Mouse (Mus musculus): ENCODE results near the gene Rtn4rl1. TPM values are rescaled to one million over a fixed set of nuclear protein-coding genes. Genes with fewer than 3 reads are reported as not detected.
A peak's percentile ranks its signal among the peaks of the same experiment; 100 is the strongest.

Gene Rtn4rl1
- polyA plus RNA-seq, 1 experiment: 0.96 TPM

DNA sequence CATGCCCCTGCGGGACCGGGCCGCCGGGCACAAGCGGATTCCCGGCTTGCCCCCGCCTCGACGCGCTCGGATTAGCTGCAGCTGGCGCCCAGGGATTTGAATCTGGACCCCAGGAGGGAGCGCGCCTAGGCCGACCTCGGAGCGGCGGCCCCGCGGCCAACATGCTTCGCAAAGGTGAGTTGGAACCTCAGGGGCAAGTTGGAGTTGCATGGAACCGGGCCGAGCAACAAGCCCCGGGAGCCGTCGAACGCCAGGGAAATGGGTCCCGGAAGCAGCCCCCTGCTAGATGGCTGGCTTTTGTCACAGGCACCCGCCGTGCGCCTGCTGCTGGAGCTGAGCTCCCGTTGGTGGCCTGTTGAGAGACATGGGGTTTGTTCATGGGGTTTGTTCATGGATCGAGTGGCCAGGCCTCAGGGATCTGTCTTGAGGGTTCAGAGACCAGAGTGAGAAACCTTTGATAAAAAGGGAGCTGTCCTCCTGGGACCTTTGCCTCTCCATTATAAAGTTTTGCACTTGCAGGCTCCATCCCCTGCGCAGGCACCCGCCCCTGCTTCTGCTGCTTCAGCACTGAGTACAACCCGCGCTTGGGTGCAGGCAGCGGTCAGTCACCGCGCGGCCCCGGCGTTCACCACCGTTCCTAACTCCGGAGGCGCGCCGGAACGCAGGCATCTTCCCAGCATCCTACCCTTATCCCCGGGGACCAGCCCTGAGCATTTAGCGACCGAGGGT is 702 bp downstream of the Rtn4rl1 start:
- H3K9ac ChIP-seq (ENCODE audit: low read depth, poor library complexity, severe bottlenecking): peak overlapping the region; percentile 81
- no peak for TF ChIP-seq POLR2A (IDR thresholded peaks at IDR 0.05; ENCODE audit: insufficient read depth, low read length)
- TF ChIP-seq CTCF (IDR thresholded peaks at IDR 0.05; ENCODE audit: low read depth, low read length): no peak
- peaks cover 7% of the 10 kb centered on the region; the same call in 1 of the 2 replicates for H3K27me3 ChIP-seq (ENCODE audit: control insufficient read depth, insufficient read depth, low read length, poor library complexity, severe bottlenecking)
- no peak overlapping the region for H3K27ac ChIP-seq (ENCODE audit: insufficient read depth, low read length)
- no peaks in the 10 kb centered on the region for H3K9me3 ChIP-seq (replicated peaks; ENCODE audit: control insufficient read depth, insufficient read depth, low read length, poor library complexity, severe bottlenecking)
- peak overlapping the region; percentile 70 for H3K4me3 ChIP-seq (ENCODE audit: low read depth, low read length)
- peaks cover 2% of the 10 kb centered on the region for H3K4me1 ChIP-seq (ENCODE audit: control insufficient read depth, insufficient read depth, low read length)
- no peaks in the 10 kb centered on the region for H3K36me3 ChIP-seq (ENCODE audit: control insufficient read depth, insufficient read depth, low read length, poor library complexity, severe bottlenecking)

DNA sequence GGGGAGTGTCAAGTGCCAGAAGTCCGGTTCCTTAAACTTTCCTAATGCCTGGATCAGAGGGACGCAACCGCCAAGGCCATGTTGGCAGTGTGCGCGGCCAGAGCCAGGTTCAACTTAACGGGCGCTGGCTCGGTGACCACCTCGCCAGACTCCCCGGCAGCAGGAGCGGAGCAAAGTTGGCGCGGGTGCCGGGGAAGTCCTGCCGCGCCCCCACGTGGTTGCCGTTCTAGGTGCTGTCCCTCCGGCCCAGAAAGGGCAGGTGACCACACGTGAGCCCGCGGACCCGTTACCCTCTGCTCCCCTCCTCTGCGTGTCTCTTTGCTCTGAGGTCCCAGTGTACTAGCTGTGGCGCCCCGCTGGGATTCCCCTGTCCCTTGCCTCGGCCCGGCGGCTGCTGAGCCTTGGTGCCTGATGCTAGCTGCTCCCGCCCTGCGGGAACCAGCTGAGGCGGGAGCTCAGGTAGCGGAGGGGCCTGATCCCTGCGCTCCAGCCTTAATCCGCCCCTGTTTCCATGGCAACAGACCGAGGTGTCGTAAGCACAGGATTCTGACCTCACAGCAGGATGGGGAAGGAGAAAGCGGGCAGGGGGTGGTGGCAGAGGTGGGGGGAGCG is 1.4 kb downstream of the Rtn4rl1 start:
- H3K9ac ChIP-seq (ENCODE audit: low read depth, poor library complexity, severe bottlenecking): peak overlapping the region; percentile 81
- H3K27ac ChIP-seq (ENCODE audit: insufficient read depth, low read length): no peak overlapping the region
- H3K9me3 ChIP-seq (replicated peaks; ENCODE audit: control insufficient read depth, insufficient read depth, low read length, poor library complexity, severe bottlenecking): no peaks in the 10 kb centered on the region
- no peaks in the 10 kb centered on the region for H3K36me3 ChIP-seq (ENCODE audit: control insufficient read depth, insufficient read depth, low read length, poor library complexity, severe bottlenecking)
- peaks cover 2% of the 10 kb centered on the region for H3K4me1 ChIP-seq (ENCODE audit: control insufficient read depth, insufficient read depth, low read length)
- H3K4me3 ChIP-seq (ENCODE audit: low read depth, low read length): peak overlapping the region; percentile 70
- peaks cover 7% of the 10 kb centered on the region; the same call in 1 of the 2 replicates for H3K27me3 ChIP-seq (ENCODE audit: control insufficient read depth, insufficient read depth, low read length, poor library complexity, severe bottlenecking)
- TF ChIP-seq EP300 (IDR thresholded peaks at IDR 0.05; ENCODE audit: insufficient read depth, low read depth, low read length) (no peak; the same call in 1 of the 2 replicates), CTCF (IDR thresholded peaks at IDR 0.05; ENCODE audit: low read depth, low read length) (no peak), POLR2A (IDR thresholded peaks at IDR 0.05; ENCODE audit: insufficient read depth, low read length) (no peak)

DNA sequence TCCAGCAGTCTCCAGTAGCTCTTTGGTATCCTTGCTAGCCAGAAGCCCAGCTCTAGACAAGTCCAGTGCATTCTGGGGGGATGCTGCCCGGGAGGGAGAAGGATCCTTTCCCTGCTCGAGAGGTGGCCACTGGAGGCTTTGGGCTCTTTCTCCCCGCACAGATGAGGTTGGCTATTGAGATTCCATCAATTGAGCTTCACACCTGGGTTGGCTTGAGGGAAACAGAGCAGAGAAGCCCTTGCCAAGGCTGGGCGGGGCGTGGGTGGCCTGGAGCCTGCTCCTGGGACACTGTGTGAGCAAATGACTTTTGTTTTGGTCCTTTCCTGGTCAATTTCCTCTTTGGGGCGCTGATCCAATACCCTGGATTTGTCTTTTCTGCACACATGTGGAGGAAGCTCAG is 2.5 kb downstream of the Rtn4rl1 start:
- H3K27ac ChIP-seq (ENCODE audit: insufficient read depth, low read length): no peak overlapping the region
- TF ChIP-seq EP300 (IDR thresholded peaks at IDR 0.05; ENCODE audit: insufficient read depth, low read depth, low read length) (no peak), CTCF (IDR thresholded peaks at IDR 0.05; ENCODE audit: low read depth, low read length) (no peak), POLR2A (IDR thresholded peaks at IDR 0.05; ENCODE audit: insufficient read depth, low read length) (no peak)
- H3K9ac ChIP-seq (ENCODE audit: low read depth, poor library complexity, severe bottlenecking): no peak overlapping the region
- H3K36me3 ChIP-seq (ENCODE audit: control insufficient read depth, insufficient read depth, low read length, poor library complexity, severe bottlenecking): no peaks in the 10 kb centered on the region
- H3K4me1 ChIP-seq (ENCODE audit: control insufficient read depth, insufficient read depth, low read length): peaks cover 2% of the 10 kb centered on the region
- H3K4me3 ChIP-seq (ENCODE audit: low read depth, low read length): no peak overlapping the region
- H3K27me3 ChIP-seq (ENCODE audit: control insufficient read depth, insufficient read depth, low read length, poor library complexity, severe bottlenecking): peaks cover 7% of the 10 kb centered on the region; the same call in 1 of the 2 replicates
- H3K9me3 ChIP-seq (replicated peaks; ENCODE audit: control insufficient read depth, insufficient read depth, low read length, poor library complexity, severe bottlenecking): no peaks in the 10 kb centered on the region

DNA sequence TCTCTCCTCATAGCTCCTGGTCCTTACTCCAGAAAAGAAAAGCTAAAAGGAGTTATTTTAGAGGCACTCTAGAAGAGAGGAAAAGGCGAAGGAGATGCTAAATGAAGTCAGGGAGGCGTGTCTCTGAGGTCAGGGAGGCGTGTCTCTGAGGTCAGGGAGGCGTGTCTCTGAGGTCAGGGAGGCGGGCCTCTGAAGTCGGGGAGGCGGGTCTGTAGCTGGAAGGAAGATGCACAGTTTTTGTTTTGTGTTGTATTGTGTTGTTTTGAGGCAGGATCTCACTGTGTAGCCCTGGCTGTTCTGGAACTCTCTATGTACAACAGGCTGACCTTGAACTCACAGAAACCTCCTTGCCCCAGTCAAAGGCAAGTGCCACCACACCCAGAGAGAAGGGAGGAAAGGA is 4.4 kb downstream of the Rtn4rl1 start:
- peaks cover 2% of the 10 kb centered on the region for H3K4me1 ChIP-seq (ENCODE audit: control insufficient read depth, insufficient read depth, low read length)
- peaks cover 7% of the 10 kb centered on the region; the same call in 1 of the 2 replicates for H3K27me3 ChIP-seq (ENCODE audit: control insufficient read depth, insufficient read depth, low read length, poor library complexity, severe bottlenecking)
- H3K27ac ChIP-seq (ENCODE audit: insufficient read depth, low read length): no peak overlapping the region
- H3K9ac ChIP-seq (ENCODE audit: low read depth, poor library complexity, severe bottlenecking): no peak overlapping the region
- no peak overlapping the region for H3K4me3 ChIP-seq (ENCODE audit: low read depth, low read length)
- no peaks in the 10 kb centered on the region for H3K9me3 ChIP-seq (replicated peaks; ENCODE audit: control insufficient read depth, insufficient read depth, low read length, poor library complexity, severe bottlenecking)
- H3K36me3 ChIP-seq (ENCODE audit: control insufficient read depth, insufficient read depth, low read length, poor library complexity, severe bottlenecking): no peaks in the 10 kb centered on the region
- TF ChIP-seq POLR2A (IDR thresholded peaks at IDR 0.05; ENCODE audit: insufficient read depth, low read length) (no peak), EP300 (IDR thresholded peaks at IDR 0.05; ENCODE audit: insufficient read depth, low read depth, low read length) (no peak), CTCF (IDR thresholded peaks at IDR 0.05; ENCODE audit: low read depth, low read length) (no peak)

DNA sequence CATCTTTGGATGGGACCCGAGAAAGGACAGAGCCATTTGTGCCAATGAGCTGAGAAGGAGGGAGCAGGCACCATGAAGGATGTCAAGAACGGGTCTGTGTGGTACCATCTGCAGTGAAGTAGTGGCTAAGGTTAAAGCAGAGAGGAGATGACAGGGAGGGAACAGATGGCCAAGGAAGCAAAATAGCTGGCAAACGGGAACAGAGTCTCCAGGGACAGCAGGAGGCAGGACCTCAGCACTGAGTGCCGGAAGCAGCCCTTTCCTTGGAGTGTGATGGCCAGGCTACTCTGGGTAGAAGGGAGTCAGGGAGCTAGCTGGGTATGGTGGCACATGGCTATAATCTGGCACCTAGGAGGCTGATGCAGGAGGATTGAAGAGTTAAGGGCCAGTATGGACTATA is 5.2 kb downstream of the Rtn4rl1 start:
- H3K9ac ChIP-seq (ENCODE audit: low read depth, poor library complexity, severe bottlenecking): no peak overlapping the region
- no peak overlapping the region for H3K4me3 ChIP-seq (ENCODE audit: low read depth, low read length)
- H3K4me1 ChIP-seq (ENCODE audit: control insufficient read depth, insufficient read depth, low read length): peaks cover 2% of the 10 kb centered on the region
- TF ChIP-seq CTCF (IDR thresholded peaks at IDR 0.05; ENCODE audit: low read depth, low read length) (no peak), POLR2A (IDR thresholded peaks at IDR 0.05; ENCODE audit: insufficient read depth, low read length) (no peak), EP300 (IDR thresholded peaks at IDR 0.05; ENCODE audit: insufficient read depth, low read depth, low read length) (no peak)
- no peak overlapping the region for H3K27ac ChIP-seq (ENCODE audit: insufficient read depth, low read length)
- H3K36me3 ChIP-seq (ENCODE audit: control insufficient read depth, insufficient read depth, low read length, poor library complexity, severe bottlenecking): no peaks in the 10 kb centered on the region
- H3K27me3 ChIP-seq (ENCODE audit: control insufficient read depth, insufficient read depth, low read length, poor library complexity, severe bottlenecking): 0 out of 2 replicates have a peak, but pooled peaks cover 4% of the 10 kb centered on the region
- no peaks in the 10 kb centered on the region for H3K9me3 ChIP-seq (replicated peaks; ENCODE audit: control insufficient read depth, insufficient read depth, low read length, poor library complexity, severe bottlenecking)

DNA sequence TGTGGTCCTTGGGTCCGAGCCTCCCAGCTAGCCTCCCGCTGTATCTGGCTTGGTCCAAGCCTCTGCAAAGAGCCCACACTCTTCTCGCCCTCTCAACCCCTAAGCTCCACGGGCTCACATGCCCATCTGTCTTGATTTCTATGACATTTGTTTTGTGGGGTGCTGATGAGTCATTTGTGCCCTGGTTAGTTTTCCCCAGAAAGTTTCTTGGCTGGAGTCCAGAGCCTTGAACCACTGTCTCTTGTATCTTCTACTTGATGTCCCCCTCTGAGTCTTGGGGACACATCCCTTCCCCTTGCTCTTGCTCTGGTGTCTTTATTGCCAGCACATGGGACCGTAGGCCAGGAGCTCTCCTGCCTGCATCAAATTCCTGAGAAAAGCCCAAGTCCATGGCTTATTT is 6.4 kb downstream of the Rtn4rl1 start:
- Histone ChIP-seq H3K4me1 (ENCODE audit: control insufficient read depth, insufficient read depth, low read length) (peaks cover 2% of the 10 kb centered on the region), H3K27me3 (ENCODE audit: control insufficient read depth, insufficient read depth, low read length, poor library complexity, severe bottlenecking) (no peaks in the 10 kb centered on the region), H3K36me3 (ENCODE audit: control insufficient read depth, insufficient read depth, low read length, poor library complexity, severe bottlenecking) (no peaks in the 10 kb centered on the region), H3K27ac (ENCODE audit: insufficient read depth, low read length) (no peak overlapping the region), H3K9me3 (replicated peaks; ENCODE audit: control insufficient read depth, insufficient read depth, low read length, poor library complexity, severe bottlenecking) (no peaks in the 10 kb centered on the region), H3K9ac (ENCODE audit: low read depth, poor library complexity, severe bottlenecking) (no peak overlapping the region), H3K4me3 (ENCODE audit: low read depth, low read length) (no peak overlapping the region)
- TF ChIP-seq CTCF (IDR thresholded peaks at IDR 0.05; ENCODE audit: low read depth, low read length): no peak
- no peak for TF ChIP-seq EP300 (IDR thresholded peaks at IDR 0.05; ENCODE audit: insufficient read depth, low read depth, low read length)
- no peak for TF ChIP-seq POLR2A (IDR thresholded peaks at IDR 0.05; ENCODE audit: insufficient read depth, low read length)
